Mouse (Mus musculus) lung, embryonic 14.5 days (tissue): ENCODE results near the gene Dock7. TPM values are rescaled to one million over a fixed set of nuclear protein-coding genes. Genes with fewer than 3 reads are reported as not detected.

Experiments used
- ATAC-seq: fragments of 200-750 bp; cut with Nextera tagmentation; 2 replicates; pipeline ENCODE4 v1.8.0; 2017; ENCODE audit warnings: mild to moderate bottlenecking, moderate TSS enrichment, moderate library complexity; ENCODE audit not compliant: insufficient read depth
- DNase-seq: peaks from one replicate; pipeline ENCODE4 v3.0.0-alpha.2; 2015
- H3K27ac ChIP-seq: fragments of 300-500 bp; sonication (generic); 2 replicates; pipeline ENCODE4 v1.5.1; 2014; ENCODE audit warnings: low read depth, mild to moderate bottlenecking, moderate library complexity
- H3K27me3 ChIP-seq: fragments of 300-500 bp; sonication (generic); 2 replicates; pipeline ENCODE4 v1.6.1; 2014; ENCODE audit warnings: low read length, control low read depth; ENCODE audit not compliant: insufficient read depth
- H3K36me3 ChIP-seq: fragments of 300-500 bp; sonication (generic); 2 replicates; pipeline ENCODE4 v1.6.1; 2014; ENCODE audit warnings: control low read depth; ENCODE audit not compliant: insufficient read depth
- H3K4me1 ChIP-seq: fragments of 300-500 bp; sonication (generic); 2 replicates; pipeline ENCODE4 v1.6.1; 2014; ENCODE audit warnings: antibody characterized with exemption, control low read depth; ENCODE audit not compliant: insufficient read depth
- H3K4me2 ChIP-seq: fragments of 300-500 bp; sonication (generic); 2 replicates; pipeline ENCODE4 v1.6.1; 2014; ENCODE audit warnings: mild to moderate bottlenecking
- H3K4me3 ChIP-seq: fragments of 300-500 bp; sonication (generic); 2 replicates; pipeline ENCODE4 v1.5.1; 2014; ENCODE audit warnings: low read depth, low read length
- H3K9ac ChIP-seq: fragments of 300-500 bp; sonication (generic); 2 replicates; pipeline ENCODE4 v1.6.1; 2014
- H3K9me3 ChIP-seq: fragments of 300-500 bp; sonication (generic); 2 replicates; pipeline ENCODE4 v1.6.1; 2016; ENCODE audit warnings: low read depth, low read length, control low read depth
- CTCF ChIP-seq: IDR thresholded peaks from 2 replicates; pipeline ENCODE4 v1.5.1; 2016; ENCODE audit warnings: antibody characterized with exemption, low read depth
- WGBS: fragments of 180-500 bp; shearing (Covaris S2); extraction: QIAGEN DNeasy Blood & Tissue Kit; methylation state at CpG from one replicate; pipeline ENCODE4 v1.1.7; 2014; 5-methylcytosine and 5-hydroxymethylcytosine counted together
- polyA plus RNA-seq: library from polyadenylated mRNA; unstranded; fragments of >200 nt; fragmentation: Nextera tagmentation; extraction: Ambion mirVana; gene quantifications from 2 replicates; pipeline ENCODE4 v1.2.1, GENCODE M21; 2014

The Dock7 gene
- polyA plus RNA-seq, 1 experiment from 2014 or later = 78.4 TPM

DNA sequence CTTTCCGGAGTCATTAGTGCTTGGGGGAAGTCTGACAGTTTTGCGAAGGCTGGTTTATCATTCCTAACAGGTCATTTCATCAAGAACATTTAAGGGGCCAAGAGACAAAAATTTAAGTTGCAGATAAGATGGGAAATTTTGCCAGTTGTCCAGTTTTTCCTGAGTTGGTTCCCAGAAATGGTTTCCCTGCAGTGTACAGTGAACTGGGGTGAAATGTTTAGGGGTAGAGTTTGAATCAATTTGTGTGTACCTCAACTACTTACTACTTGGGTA, 195.9 kb downstream of the Dock7 start:
- Histone ChIP-seq H3K4me3 (peak overlapping the region; percentile 97), H3K9me3 (no peaks in the 10 kb centered on the region), H3K4me1 (peaks cover 6% of the 10 kb centered on the region; the same call in 1 of the 2 replicates), H3K4me2 (peak overlapping the region; percentile 86), H3K27me3 (no peaks in the 10 kb centered on the region), H3K9ac (peak overlapping the region; percentile 94), H3K36me3 (peaks cover 14% of the 10 kb centered on the region; the same call in 1 of the 2 replicates), H3K27ac (peak overlapping the region; percentile 100)
- 0% methylated on average over 2 of the region's 2 CpGs for WGBS
- no peak for TF ChIP-seq CTCF
- no peak for DNase-seq
- ATAC-seq = no peak

DNA sequence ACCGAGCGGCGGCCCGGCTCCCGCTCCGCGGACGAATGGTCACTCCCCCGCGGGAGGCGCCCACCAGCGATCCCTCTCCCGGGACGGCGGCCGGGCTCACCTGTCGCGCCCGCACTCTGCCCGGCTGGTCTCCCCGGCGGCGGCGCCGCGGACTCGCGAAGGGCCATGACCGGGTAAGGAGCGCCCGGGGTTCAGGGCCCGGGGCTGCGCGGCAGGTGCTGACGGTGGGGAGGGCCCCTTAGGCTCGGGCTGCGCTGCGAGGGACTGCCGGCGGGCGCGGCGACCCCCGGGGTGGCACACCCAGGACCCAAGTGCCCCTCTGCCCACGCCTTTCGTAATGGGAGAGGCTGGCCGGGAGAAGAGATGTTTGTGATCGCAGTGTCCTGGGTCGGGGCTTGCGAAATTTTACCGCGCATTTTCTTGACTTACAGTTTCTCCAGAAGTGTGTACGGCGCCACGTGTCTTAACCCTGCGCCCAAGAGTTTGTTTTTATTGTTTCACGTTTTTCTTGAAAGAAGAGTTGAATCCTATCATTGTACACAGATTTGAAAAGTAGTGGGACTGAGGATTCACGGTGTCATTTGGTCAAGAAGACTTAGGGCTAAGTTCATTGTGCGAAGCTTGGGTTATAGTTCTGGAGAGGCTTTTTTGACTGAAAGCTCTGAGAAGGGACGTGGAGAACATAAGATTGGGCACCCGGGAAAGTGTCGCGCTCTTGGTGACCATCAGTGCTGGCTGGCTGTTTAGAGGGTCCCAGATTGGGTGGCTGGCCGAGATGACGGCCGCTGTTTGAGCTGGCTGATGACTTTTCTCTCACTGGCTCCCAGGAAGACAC, 196.4 kb downstream of the Dock7 start:
- no peak for TF ChIP-seq CTCF
- peak overlapping the region; percentile 94 for H3K9ac ChIP-seq
- H3K4me3 ChIP-seq = peak overlapping the region; percentile 97
- H3K27ac ChIP-seq = peak overlapping the region; percentile 100
- DNase-seq = peak; percentile 56
- peaks cover 12% of the 10 kb centered on the region; the same call in 1 of the 2 replicates for H3K36me3 ChIP-seq
- no peaks in the 10 kb centered on the region for H3K9me3 ChIP-seq
- WGBS = under 1% methylated on average over 63 of the region's 66 CpGs
- H3K4me1 ChIP-seq = peaks cover 6% of the 10 kb centered on the region; the same call in 1 of the 2 replicates
- peak; percentile 5; the same call in 1 of the 2 replicates for ATAC-seq
- no peaks in the 10 kb centered on the region for H3K27me3 ChIP-seq
- peak overlapping the region; percentile 86 for H3K4me2 ChIP-seq

DNA sequence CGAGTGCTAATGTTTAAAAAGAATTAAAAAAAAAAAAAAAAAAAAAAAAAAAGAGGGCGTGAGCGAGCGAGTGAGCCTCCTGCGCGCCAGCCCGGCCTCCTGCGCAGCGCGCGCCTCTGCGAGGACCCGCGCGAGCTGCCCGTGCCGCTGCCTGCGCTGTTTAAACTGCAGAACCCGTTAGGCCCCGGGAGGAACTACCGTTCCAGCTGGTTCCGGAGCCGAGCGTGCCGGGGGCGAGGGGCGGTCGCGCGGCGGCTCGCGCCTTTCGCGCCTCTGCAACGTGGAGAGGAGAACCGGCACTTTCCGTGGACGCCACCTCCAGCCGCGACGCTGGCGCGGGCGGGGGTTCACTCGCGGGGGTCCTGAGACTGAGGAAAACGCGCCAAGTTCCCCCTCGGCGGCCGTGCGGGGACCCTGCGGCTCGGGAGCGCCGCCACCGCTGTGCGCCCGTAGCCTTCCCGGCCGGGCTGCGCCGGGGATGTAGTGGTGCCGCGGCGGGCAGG, 197.1 kb downstream of the Dock7 start, which contains the start of gene Usp1:
TSS of gene Usp1 (plus strand) at position 243 of the 503 bp plus-strand sequence.
- Histone ChIP-seq H3K9me3 (no peaks in the 10 kb centered on the region), H3K9ac (peak within 1 kb of the TSS; percentile 94), H3K4me2 (peak within 1 kb of the TSS; percentile 86), H3K27me3 (no peaks in the 10 kb centered on the region), H3K27ac (peak within 1 kb of the TSS; percentile 100), H3K4me3 (peak within 1 kb of the TSS; percentile 97), H3K4me1 (peaks cover 6% of the 10 kb centered on the region; the same call in 1 of the 2 replicates), H3K36me3 (0 out of 2 replicates have a peak, but pooled peaks cover 5% of the 10 kb centered on the region)
- TF ChIP-seq CTCF = no peak
- WGBS = under 1% methylated on average over 67 of the region's 67 CpGs
- ATAC-seq = peak; percentile 45
- DNase-seq = peak; percentile 89

DNA sequence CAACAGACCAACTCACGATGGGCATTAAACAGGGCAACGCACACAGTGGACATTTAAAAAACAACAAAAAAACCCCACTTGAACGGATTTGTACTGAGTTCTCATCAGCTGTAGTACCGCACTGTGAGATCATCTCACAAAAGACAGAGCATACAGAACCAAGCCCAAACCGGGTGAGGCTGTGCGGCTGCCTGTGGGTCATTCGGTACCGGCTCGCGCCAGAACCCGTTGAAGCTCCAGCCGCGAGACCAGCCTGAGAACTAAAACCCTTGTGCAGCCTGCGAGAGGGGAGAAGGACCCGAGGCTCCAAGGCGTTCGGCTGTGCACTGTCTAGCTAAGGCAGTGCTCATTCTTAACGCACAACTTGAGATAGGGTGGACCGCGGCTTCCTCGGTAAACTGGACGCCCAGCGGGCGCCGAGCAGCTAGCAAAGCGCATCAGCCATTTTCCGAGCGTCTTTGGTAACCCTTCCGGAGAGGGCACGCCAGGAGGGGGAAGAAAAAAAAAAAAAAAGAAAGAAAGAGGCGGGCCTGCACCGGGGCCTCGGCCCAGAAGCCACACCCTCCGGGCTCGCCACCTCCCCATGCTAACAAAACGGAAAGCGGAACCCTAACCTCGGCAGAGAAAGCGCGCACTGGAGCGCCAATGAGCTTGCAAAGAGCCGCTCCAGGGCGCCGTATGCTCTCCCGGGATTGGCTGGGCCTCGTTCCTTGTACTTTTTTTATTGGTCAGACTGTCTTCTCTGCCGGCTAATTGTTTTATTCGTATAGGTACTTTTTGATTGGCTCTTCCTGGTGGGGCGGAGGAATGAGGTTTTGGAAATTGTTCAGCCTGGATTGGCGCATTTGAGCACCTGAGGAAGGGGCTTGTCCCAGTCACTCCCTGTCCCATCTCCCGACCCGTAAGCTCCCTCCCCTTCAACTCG, 197.8 kb downstream of the Dock7 start:
- peak overlapping the region; percentile 86 for H3K4me2 ChIP-seq
- no peak for TF ChIP-seq CTCF
- peak; percentile 99 for DNase-seq
- H3K36me3 ChIP-seq = 0 out of 2 replicates have a peak, but pooled peaks cover under 1% of the 10 kb centered on the region
- under 1% methylated on average over 53 of the region's 53 CpGs for WGBS
- H3K9me3 ChIP-seq = no peaks in the 10 kb centered on the region
- peak overlapping the region; percentile 97 for H3K4me3 ChIP-seq
- peak overlapping the region; percentile 100 for H3K27ac ChIP-seq
- peak; percentile 97 for ATAC-seq
- peaks cover 6% of the 10 kb centered on the region; the same call in 1 of the 2 replicates for H3K4me1 ChIP-seq
- peak overlapping the region; percentile 93 for H3K9ac ChIP-seq
- H3K27me3 ChIP-seq = no peaks in the 10 kb centered on the region

DNA sequence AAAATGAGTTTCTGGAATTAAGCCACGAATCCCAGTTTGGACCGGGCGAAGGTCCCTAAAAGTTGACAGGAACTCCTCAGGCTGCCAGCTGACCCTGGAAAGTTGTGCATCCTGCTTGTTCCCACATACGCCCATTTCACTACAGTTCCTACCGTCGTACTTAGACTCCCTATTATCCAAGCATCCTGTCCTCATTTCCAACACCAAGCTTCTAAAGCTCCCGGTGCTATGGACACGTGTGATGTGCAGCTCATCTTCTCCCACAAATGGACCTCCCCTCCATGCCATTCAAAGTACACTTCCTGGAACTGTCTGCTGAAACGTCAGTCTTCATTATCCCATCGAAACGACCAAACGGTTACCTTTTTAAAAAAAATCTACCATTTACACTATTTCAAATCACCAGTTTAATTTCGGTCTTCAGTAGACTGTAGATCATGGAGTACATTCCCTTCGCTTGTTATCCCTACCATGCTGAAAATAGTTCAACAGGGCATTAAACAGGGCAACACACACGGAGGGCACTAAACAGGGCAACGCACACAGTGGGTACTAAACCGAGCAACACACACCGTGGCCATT, 198.6 kb downstream of the Dock7 start:
- WGBS = 8% methylated on average over 18 of the region's 18 CpGs

DNA sequence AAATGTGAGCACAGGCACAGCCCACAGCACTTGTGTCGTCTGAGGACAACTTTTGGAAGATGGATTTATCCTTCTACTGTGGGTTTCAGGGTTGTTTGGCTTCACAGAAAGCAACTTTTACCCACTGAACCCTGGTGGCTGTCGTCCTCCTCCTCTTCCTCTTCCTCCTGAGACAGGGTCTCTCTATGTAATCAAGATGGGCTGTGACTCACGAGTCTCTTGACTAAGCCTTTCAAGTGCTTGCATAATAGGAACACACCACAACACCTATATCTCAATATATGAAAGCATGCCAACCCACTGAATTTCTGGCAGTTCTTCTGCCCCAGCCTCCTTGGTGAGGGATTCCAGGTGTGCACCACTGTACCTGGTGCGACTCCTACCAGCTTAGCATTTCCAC, 199.8 kb downstream of the Dock7 start:
- TF ChIP-seq CTCF = no peak
- ATAC-seq (no peak), DNase-seq (no peak)
- Histone ChIP-seq H3K4me2 (no peak overlapping the region), H3K27me3 (no peaks in the 10 kb centered on the region), H3K4me3 (no peak overlapping the region), H3K36me3 (no peaks in the 10 kb centered on the region), H3K4me1 (peaks cover 6% of the 10 kb centered on the region; the same call in 1 of the 2 replicates), H3K9me3 (no peaks in the 10 kb centered on the region), H3K9ac (no peak overlapping the region), H3K27ac (no peak overlapping the region)
- 77% methylated on average over 4 of the region's 4 CpGs for WGBS

More for the DNA sequence above, 198.6 kb downstream of the Dock7 start:
- H3K4me1 ChIP-seq = peaks cover 6% of the 10 kb centered on the region; the same call in 1 of the 2 replicates
- no peaks in the 10 kb centered on the region for H3K36me3 ChIP-seq
- H3K4me3 ChIP-seq = peak overlapping the region; percentile 97
- H3K27ac ChIP-seq = peak overlapping the region; percentile 97
- peak; percentile 63 for DNase-seq
- no peaks in the 10 kb centered on the region for H3K9me3 ChIP-seq
- no peak; the same call in 1 of the 2 replicates for ATAC-seq
- H3K27me3 ChIP-seq = no peaks in the 10 kb centered on the region
- H3K4me2 ChIP-seq = peak overlapping the region; percentile 86
- peak overlapping the region; percentile 93 for H3K9ac ChIP-seq
- no peak for TF ChIP-seq CTCF
